Mouse (Mus musculus): ENCODE measurements at regions not wholly inside any gene's neighbourhood (a gene's known extent, or its start where the extent isn't known, plus 50 kb on each side); places are given as distances from the start of the nearest gene placed in this dataset.

DNA sequence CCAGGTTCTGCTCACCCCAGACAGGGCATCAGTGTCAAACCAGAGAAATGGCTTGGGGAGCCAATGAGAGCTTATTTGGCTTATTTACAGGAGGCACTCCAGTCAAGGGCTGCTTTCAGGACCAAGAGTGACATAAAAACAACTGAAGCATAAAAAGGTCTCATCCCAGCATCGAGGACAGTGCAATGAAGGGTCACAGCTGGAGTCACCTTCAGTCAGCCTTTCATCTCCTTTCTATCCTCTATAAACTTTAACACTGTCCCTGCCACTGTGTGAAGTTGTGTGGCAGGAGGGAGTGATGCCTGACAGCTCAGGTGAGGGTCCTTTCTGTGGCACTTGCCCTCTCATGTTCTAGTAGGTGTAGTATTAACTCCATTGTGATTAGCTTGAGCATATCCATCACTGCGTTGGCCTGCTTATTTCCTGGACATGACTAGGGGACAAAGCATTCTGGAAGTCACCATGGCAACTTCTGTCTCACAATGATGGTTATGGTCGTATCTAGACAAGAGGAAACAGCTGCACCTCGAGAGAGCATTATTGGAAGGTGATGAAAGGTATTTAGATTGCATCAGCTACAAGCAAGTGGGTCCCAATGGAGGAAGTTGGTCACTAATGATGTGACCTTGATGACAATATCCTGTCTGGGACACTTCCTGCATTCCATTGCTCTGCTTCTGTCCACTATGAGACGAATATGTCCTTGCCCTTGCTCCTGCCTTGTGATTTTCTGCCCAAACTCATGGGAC is 87.8 kb upstream of the Enpp6 start:
- WGBS = 33% methylated on average over 5 of the region's 5 CpGs
- no peaks in the 10 kb centered on the region for H3K4me1 ChIP-seq (replicated peaks)
- H3K27me3 ChIP-seq = no peaks in the 10 kb centered on the region

DNA sequence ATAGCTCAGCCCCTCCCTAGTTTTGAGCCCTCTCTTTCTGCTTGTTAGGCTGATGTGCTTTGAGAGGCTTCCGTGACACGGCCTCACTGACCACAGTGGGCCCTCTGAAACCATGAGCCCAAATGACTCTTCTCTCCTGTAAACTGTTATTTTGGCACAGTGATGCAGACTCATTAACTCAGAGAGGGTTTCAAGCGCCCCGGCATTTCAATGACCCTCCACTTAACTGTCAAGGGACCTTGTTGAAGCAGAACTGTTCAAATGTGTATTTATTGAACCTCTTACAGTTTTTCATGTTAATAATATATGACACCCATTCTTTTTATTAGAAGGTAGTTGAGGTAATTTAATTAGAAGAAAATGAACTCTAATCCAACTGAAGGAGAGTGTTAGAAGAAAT is 85.9 kb upstream of the Enpp6 start:
- Histone ChIP-seq H3K9me3 (no peaks in the 10 kb centered on the region), H3K4me1 (replicated peaks) (no peaks in the 10 kb centered on the region), H3K27me3 (no peaks in the 10 kb centered on the region), H3K27ac (no peak overlapping the region), H3K4me3 (replicated peaks) (no peak overlapping the region), H3K36me3 (no peaks in the 10 kb centered on the region), H3K9ac (replicated peaks) (no peak overlapping the region), H3K4me2 (no peak overlapping the region)
- 88% methylated on average over 4 of the region's 4 CpGs for WGBS
- no peak for ATAC-seq (ENCODE audit: insufficient number of reproducible peaks, insufficient read depth, low FRiP score, low TSS enrichment, low read depth)

More for the DNA sequence above, 87.8 kb upstream of the Enpp6 start:
- H3K4me3 ChIP-seq (replicated peaks) = no peak overlapping the region
- H3K4me2 ChIP-seq = no peak overlapping the region
- H3K27ac ChIP-seq = no peak overlapping the region
- no peak for ATAC-seq (ENCODE audit: insufficient number of reproducible peaks, insufficient read depth, low FRiP score, low TSS enrichment, low read depth)
- H3K36me3 ChIP-seq = no peaks in the 10 kb centered on the region
- no peak overlapping the region for H3K9ac ChIP-seq (replicated peaks)
- no peaks in the 10 kb centered on the region for H3K9me3 ChIP-seq

DNA sequence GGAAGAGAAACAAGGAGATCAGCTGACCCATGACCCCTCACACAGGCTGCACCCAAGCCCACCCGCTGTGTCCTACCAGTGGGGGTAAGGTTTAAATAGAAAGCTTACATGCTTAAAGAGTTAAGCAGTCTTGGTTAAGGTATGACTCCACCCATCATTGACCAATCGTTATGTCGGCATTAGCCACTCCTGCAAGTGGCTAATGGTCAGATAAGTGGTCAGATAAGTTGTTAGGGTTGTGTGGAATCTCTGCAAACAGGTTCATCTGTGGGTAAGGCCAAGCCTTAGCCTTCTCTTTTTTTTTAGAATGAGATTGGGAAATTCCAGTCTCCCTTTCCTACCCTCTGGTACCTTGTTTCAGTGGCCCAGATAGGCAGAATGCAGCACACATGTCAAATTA is 82.0 kb upstream of the Enpp6 start:
- Histone ChIP-seq H3K4me3 (replicated peaks) (no peak overlapping the region), H3K4me2 (no peak overlapping the region), H3K27me3 (no peaks in the 10 kb centered on the region), H3K4me1 (replicated peaks) (0 out of 2 replicates have a peak, but pooled peaks cover 3% of the 10 kb centered on the region), H3K9me3 (no peaks in the 10 kb centered on the region), H3K27ac (no peak overlapping the region), H3K9ac (replicated peaks) (no peak overlapping the region), H3K36me3 (no peaks in the 10 kb centered on the region)
- 78% methylated on average over 3 of the region's 3 CpGs for WGBS
- ATAC-seq (ENCODE audit: insufficient number of reproducible peaks, insufficient read depth, low FRiP score, low TSS enrichment, low read depth) = no peak

DNA sequence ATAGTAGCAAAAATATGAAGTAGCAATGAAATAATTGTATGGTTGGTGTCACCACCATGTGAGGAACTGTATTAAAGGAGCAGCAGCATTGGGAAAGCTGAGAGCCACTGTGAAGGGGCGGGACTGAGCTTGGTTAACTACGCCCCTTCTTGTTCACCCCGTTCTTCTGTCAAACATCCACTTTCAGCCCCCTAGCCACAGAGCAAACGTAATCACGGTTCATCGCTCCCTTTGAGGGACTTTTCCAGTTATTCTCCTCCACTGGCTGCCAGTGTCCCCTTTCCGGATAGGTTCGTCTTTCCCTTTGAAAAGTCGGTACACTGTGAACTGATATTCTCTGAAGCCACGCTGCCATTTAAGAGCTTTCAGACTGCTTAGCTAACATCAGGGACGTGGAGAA is 79.3 kb upstream of the Enpp6 start:
- no peak overlapping the region for H3K4me2 ChIP-seq
- no peak for ATAC-seq (ENCODE audit: insufficient number of reproducible peaks, insufficient read depth, low FRiP score, low TSS enrichment, low read depth)
- H3K4me3 ChIP-seq (replicated peaks) = no peak overlapping the region
- H3K4me1 ChIP-seq (replicated peaks) = 0 out of 2 replicates have a peak, but pooled peaks cover 3% of the 10 kb centered on the region
- H3K27me3 ChIP-seq = no peaks in the 10 kb centered on the region
- H3K9ac ChIP-seq (replicated peaks) = no peak overlapping the region
- WGBS = 74% methylated on average over 11 of the region's 11 CpGs
- no peaks in the 10 kb centered on the region for H3K36me3 ChIP-seq
- H3K9me3 ChIP-seq = no peaks in the 10 kb centered on the region
- H3K27ac ChIP-seq = no peak overlapping the region

DNA sequence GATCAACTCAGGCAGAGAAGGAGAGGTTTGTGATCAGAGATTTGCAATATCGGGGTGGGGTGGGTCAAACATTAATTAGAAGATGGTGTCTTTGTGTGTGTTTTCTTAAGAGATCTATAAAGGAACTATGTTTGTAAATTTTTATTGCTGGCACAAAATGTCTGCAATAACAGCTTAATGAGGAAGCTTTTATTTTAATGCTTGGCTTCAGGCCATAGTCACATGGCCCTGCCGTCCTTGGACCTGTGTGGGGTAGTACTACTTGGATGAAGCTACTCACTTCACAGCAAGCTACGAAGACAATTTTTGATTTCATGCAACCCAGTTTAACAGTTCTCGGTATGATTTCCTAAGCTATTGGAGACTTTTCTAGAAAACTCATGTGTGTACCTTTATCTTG is 78.5 kb upstream of the Enpp6 start:
- Histone ChIP-seq H3K27me3 (no peaks in the 10 kb centered on the region), H3K9ac (replicated peaks) (no peak overlapping the region), H3K4me1 (replicated peaks) (0 out of 2 replicates have a peak, but pooled peaks cover 3% of the 10 kb centered on the region), H3K4me2 (no peak overlapping the region), H3K4me3 (replicated peaks) (no peak overlapping the region), H3K36me3 (no peaks in the 10 kb centered on the region), H3K9me3 (no peaks in the 10 kb centered on the region), H3K27ac (no peak overlapping the region)
- ATAC-seq (ENCODE audit: insufficient number of reproducible peaks, insufficient read depth, low FRiP score, low TSS enrichment, low read depth) = no peak
- WGBS = 75% methylated on average over 4 of the region's 4 CpGs

DNA sequence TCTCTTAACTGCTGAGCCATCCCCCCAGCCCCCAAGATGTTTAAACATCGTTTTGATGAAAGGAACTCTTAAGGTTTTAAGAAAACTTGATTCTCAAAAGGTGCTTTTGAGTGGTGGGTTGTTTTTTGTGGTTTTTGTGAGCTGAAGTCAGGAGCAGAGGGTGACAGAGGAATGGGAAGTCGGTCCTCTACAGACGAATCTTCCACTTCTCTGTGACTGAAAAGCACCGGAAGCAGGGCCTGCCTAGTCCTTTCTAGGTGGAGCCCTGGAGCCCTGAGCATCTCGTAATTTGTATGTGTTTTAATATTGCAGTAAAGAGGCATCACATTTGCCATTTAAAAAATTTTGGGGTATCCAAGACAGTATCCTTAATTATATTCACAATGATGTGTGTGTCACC is 72.7 kb upstream of the Enpp6 start:
- Histone ChIP-seq H3K9ac (replicated peaks) (no peak overlapping the region), H3K4me1 (replicated peaks) (0 out of 2 replicates have a peak, but pooled peaks cover 2% of the 10 kb centered on the region), H3K4me3 (replicated peaks) (no peak overlapping the region), H3K27ac (no peak overlapping the region), H3K4me2 (no peak overlapping the region), H3K27me3 (no peaks in the 10 kb centered on the region), H3K9me3 (no peaks in the 10 kb centered on the region), H3K36me3 (no peaks in the 10 kb centered on the region)
- WGBS = 42% methylated on average over 5 of the region's 5 CpGs
- no peak for ATAC-seq (ENCODE audit: insufficient number of reproducible peaks, insufficient read depth, low FRiP score, low TSS enrichment, low read depth)

DNA sequence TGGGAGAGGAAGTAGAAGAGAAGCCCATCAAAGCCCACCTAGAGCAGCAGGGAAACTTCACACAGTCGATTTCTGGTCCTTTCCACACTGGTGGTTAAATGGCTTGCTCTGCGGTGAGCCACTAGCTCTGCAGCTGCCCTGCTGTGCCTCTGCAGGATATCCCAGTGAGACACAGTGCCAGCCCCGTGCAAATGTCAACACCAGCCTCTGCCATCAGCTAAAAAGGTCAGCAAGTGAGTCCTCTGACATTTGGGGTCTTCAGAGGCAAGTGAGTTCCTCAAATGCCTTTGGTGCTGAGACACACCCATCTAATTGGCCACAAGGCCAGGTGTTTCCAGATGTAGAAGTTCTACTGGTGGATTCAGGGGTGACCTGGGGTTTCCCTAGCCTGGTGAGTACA is 66.6 kb upstream of the Enpp6 start:
- Histone ChIP-seq H3K36me3 (no peaks in the 10 kb centered on the region), H3K27me3 (no peaks in the 10 kb centered on the region), H3K4me1 (replicated peaks) (peaks cover 5% of the 10 kb centered on the region), H3K9me3 (no peaks in the 10 kb centered on the region), H3K27ac (no peak overlapping the region), H3K9ac (replicated peaks) (no peak overlapping the region), H3K4me3 (replicated peaks) (no peak overlapping the region), H3K4me2 (no peak overlapping the region)
- 25% methylated on average over 3 of the region's 3 CpGs for WGBS
- no peak for ATAC-seq (ENCODE audit: insufficient number of reproducible peaks, insufficient read depth, low FRiP score, low TSS enrichment, low read depth)

DNA sequence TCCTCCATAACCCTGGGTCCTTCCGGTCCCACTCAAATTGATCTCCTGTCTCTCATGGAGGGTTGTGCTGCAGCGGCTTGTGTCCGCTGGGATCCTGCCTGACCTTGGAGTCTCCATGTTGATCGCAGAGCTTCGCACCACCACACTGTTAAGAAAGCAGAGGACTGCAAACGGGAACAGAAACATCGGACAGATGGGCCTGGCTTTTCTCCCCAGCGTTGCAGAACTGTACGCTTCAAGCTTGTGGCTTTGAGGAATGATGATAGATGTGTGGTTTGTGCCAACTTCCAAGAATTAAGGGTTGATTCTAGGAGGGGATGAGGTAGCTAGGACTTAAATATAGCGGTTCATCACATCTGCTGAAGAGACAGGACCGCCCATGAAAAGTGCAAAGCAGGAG is 65.6 kb upstream of the Enpp6 start:
- Histone ChIP-seq H3K36me3 (no peaks in the 10 kb centered on the region), H3K4me3 (replicated peaks) (no peak overlapping the region), H3K9ac (replicated peaks) (no peak overlapping the region), H3K27ac (no peak overlapping the region), H3K4me1 (replicated peaks) (peaks cover 9% of the 10 kb centered on the region), H3K27me3 (no peaks in the 10 kb centered on the region), H3K4me2 (no peak overlapping the region), H3K9me3 (no peaks in the 10 kb centered on the region)
- WGBS = 93% methylated on average over 11 of the region's 11 CpGs
- ATAC-seq (ENCODE audit: insufficient number of reproducible peaks, insufficient read depth, low FRiP score, low TSS enrichment, low read depth) = no peak

DNA sequence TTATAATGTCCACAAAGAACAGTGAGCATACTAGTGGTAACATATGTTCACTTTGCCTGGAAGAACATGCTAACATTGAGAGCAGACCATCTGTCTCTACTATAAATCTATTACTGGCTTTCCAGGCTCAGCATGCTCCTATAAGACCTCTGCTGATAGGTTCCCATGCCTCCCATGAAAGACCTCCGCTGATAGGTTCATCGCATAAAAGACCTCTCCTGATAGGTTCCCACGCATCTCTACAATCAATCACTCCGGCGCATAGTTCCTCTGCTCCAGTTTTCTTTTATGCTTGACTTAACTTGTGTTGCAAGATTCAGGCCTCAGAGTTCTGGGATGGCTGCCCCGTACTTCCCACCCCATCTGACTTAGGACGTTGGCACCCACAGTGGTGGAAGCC is 65.1 kb upstream of the Enpp6 start:
- no peaks in the 10 kb centered on the region for H3K36me3 ChIP-seq
- no peak overlapping the region for H3K9ac ChIP-seq (replicated peaks)
- peaks cover 9% of the 10 kb centered on the region for H3K4me1 ChIP-seq (replicated peaks)
- H3K27me3 ChIP-seq = no peaks in the 10 kb centered on the region
- no peak overlapping the region for H3K27ac ChIP-seq
- WGBS = 92% methylated on average over 7 of the region's 7 CpGs
- H3K9me3 ChIP-seq = no peaks in the 10 kb centered on the region
- no peak for ATAC-seq (ENCODE audit: insufficient number of reproducible peaks, insufficient read depth, low FRiP score, low TSS enrichment, low read depth)
- no peak overlapping the region for H3K4me2 ChIP-seq
- H3K4me3 ChIP-seq (replicated peaks) = no peak overlapping the region

DNA sequence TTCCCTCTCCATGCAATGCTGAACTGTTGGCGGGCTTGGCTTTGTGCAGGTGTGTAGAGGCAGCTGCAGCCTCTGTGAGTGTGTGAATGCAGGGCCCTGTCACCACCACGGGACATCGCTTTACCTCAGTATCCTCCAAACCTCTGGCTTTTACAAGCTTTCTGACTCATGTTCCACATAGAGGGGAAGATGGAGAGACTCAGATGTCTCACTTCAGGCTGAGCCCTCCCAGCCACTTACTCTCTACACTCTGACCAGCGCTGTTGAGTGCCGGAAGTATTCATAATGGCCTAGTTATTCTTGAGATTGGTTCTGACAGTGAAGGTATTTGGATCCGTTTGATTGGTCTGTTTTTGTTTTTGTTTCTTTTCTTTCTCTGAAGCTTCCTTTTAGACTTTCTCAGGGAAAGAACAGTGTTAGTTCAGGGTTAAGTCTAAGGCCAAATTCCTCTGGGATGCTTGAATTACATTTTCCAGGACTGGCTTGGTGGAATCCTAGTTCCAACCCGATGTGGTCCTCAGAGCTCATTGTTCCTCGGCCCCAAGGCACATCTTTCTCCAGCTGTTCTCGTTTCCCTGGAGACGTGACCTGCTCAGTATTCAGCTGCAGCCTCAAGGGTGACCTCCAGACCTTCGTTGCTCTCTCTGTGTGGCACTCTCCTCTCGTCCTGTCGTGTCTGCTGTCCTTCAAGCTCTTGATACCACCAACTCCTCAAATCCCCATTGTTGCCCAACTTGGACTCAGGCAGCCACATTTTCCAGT is 61.7 kb upstream of the Enpp6 start:
- 59% methylated on average over 13 of the region's 13 CpGs for WGBS
- no peak for ATAC-seq (ENCODE audit: insufficient number of reproducible peaks, insufficient read depth, low FRiP score, low TSS enrichment, low read depth)
- no peak overlapping the region for H3K27ac ChIP-seq

DNA sequence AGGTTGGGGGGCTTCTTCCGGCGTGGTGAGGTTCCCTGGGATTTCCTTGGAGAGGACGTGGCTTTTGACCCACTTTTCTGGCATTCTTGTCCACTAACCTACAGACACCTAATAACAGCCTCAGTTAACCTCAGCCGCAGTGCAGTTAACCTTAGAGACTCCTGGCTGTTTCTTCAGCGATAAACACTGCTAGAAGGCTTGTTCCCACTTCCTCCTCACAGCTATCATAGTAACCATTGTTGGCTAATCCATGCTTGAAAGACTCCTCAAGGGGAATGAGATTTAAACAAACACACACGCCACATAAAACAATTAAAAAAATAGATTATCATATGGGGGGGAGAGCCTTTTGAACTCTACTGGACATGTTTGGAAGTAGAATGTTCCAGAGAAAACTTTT is 58.0 kb upstream of the Enpp6 start:
- no peaks in the 10 kb centered on the region for H3K36me3 ChIP-seq
- H3K9me3 ChIP-seq = no peaks in the 10 kb centered on the region
- no peaks in the 10 kb centered on the region for H3K27me3 ChIP-seq
- no peak overlapping the region for H3K4me3 ChIP-seq (replicated peaks)
- H3K4me1 ChIP-seq (replicated peaks) = peaks cover 9% of the 10 kb centered on the region
- ATAC-seq (ENCODE audit: insufficient number of reproducible peaks, insufficient read depth, low FRiP score, low TSS enrichment, low read depth) = no peak
- 83% methylated on average over 6 of the region's 6 CpGs for WGBS
- no peak overlapping the region for H3K27ac ChIP-seq
- H3K4me2 ChIP-seq = no peak overlapping the region
- no peak overlapping the region for H3K9ac ChIP-seq (replicated peaks)

More for the DNA sequence above, 61.7 kb upstream of the Enpp6 start:
- Histone ChIP-seq H3K9ac (replicated peaks) (no peak overlapping the region), H3K4me2 (no peak overlapping the region), H3K9me3 (no peaks in the 10 kb centered on the region), H3K36me3 (no peaks in the 10 kb centered on the region), H3K27me3 (no peaks in the 10 kb centered on the region), H3K4me3 (replicated peaks) (no peak overlapping the region), H3K4me1 (replicated peaks) (peaks cover 9% of the 10 kb centered on the region)
